Mouse (Mus musculus): ENCODE data around the gene Usp49. TPM values are rescaled to one million over a fixed set of nuclear protein-coding genes. Genes with fewer than 3 reads are reported as not detected.
"Not testable (repeated sequence)": the region's sequence is repeated elsewhere in the genome, so short reads cannot be mapped to it uniquely, and the experiment has no call there.

Usp49 gene
- total and polyA plus RNA-seq, 2 experiments, result 2.1 to 2.2 TPM

DNA sequence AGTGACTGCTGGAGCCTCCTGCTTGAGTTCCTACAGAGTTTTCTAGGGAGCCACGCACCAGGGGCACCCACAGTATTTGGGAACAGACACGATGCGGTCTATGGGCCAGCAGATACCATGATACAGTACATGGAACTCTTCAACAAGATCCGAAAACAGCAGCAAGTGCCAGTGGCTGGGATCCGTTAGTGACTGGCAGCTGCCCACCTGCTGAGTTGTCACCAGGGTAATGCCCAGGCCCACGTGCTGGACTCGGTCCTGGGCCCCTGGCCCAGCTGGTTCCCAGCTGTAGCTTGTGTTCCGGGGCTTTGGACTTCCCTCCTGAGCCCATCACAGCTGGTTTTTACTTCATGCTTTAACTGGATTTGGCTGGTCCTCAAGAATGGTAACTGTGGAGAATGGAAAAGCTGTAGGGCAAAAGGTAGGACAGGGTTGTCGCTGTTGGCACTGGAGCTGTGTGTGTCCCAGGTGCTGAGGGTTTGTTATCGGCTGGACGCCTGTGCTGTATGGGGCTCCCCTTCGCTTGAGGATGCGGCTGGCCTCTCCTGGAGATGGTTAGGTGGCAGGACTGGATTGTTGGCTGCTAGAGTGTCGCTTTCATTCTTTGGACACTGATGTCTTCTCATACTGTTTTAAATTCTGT lies 7.5 kb upstream of the Usp49 start:
- Histone ChIP-seq H3K79me2 (ENCODE audit: control insufficient read depth, insufficient read depth, low read length) (0 out of 2 replicates have a peak, but pooled peaks cover 10% of the 10 kb centered on the region), H3K4me3 (ENCODE audit: insufficient read depth, low read depth, low read length) (no peak overlapping the region), H3K4me1 (ENCODE audit: control insufficient read depth, insufficient read depth, low read length) (peaks cover 4% of the 10 kb centered on the region), H3K27me3 (ENCODE audit: control insufficient read depth, insufficient read depth, low read length) (no peaks in the 10 kb centered on the region), H3K27ac (replicated peaks; ENCODE audit: insufficient read depth, low read depth, low read length) (no peak overlapping the region), H3K9ac (ENCODE audit: low read depth, low read length) (no peak overlapping the region), H3K36me3 (ENCODE audit: control insufficient read depth, insufficient read depth, low read length) (peaks cover 27% of the 10 kb centered on the region)
- TF ChIP-seq CTCF (IDR thresholded peaks at IDR 0.05; ENCODE audit: low read depth, low read length) (no peak), POLR2A (IDR thresholded peaks at IDR 0.05; ENCODE audit: extremely low read depth, insufficient read depth, low read length) (no peak)
- 97% methylated on average over 14 of the region's 14 CpGs for WGBS
- no peak for DNase-seq (ENCODE audit: extremely low read depth, low read depth, low spot score)

DNA sequence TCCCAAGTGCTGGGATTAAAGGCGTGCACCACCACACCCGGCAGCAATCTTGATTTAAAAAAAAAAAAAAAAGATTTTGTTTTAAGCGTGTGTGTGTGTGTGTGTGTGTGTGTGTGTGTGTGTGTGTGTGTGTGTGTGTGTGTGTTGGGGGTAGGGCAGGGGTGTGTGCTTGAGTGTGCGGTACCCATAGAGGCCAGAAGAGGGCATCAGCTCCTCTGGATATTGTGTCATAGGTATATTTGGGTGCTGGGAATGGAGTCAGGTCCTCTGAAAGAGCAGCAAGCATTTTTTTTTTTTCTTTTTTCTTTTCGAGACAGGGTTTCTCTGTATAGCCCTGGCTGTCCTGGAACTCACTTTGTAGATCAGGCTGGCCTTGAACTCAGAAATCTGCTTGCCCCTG lies 5.9 kb upstream of the Usp49 start:
- H3K4me1 ChIP-seq (ENCODE audit: control insufficient read depth, insufficient read depth, low read length); H3K27me3 ChIP-seq (ENCODE audit: control insufficient read depth, insufficient read depth, low read length); H3K4me3 ChIP-seq (ENCODE audit: insufficient read depth, low read depth, low read length); H3K27ac ChIP-seq (replicated peaks; ENCODE audit: insufficient read depth, low read depth, low read length); H3K9ac ChIP-seq (ENCODE audit: low read depth, low read length); H3K79me2 ChIP-seq (ENCODE audit: control insufficient read depth, insufficient read depth, low read length); DNase-seq (ENCODE audit: extremely low read depth, low read depth, low spot score): not testable (repeated sequence)
- 95% methylated on average over 4 of the region's 5 CpGs for WGBS
- peaks cover 23% of the 10 kb centered on the region for H3K36me3 ChIP-seq (ENCODE audit: control insufficient read depth, insufficient read depth, low read length)

DNA sequence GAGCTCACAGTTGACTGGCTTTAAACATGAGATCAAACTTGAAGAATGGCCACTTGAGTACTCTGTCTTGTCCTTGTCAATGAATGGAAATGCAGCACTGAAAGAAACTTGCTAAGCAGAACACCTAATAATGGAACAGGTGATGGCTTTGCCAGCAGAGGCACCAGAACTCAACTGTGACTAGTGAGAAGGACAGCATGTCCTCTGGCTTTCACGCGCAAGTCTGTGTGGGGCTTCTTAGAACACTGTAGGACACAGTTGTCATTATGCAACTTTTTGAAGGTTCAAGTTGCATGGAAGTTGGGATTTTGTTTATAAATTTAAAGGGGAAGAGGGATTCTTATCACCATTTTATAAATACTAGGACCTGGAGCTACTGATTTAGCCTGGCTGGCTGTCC lies 5.4 kb upstream of the Usp49 start:
- Histone ChIP-seq H3K27me3 (ENCODE audit: control insufficient read depth, insufficient read depth, low read length) (no peaks in the 10 kb centered on the region), H3K36me3 (ENCODE audit: control insufficient read depth, insufficient read depth, low read length) (peaks cover 19% of the 10 kb centered on the region), H3K27ac (replicated peaks; ENCODE audit: insufficient read depth, low read depth, low read length) (no peak overlapping the region), H3K79me2 (ENCODE audit: control insufficient read depth, insufficient read depth, low read length) (0 out of 2 replicates have a peak, but pooled peaks cover 3% of the 10 kb centered on the region), H3K4me1 (ENCODE audit: control insufficient read depth, insufficient read depth, low read length) (peaks cover 7% of the 10 kb centered on the region), H3K9ac (ENCODE audit: low read depth, low read length) (no peak overlapping the region), H3K4me3 (ENCODE audit: insufficient read depth, low read depth, low read length) (no peak overlapping the region)
- TF ChIP-seq CTCF (IDR thresholded peaks at IDR 0.05; ENCODE audit: low read depth, low read length), result no peak
- no peak for TF ChIP-seq POLR2A (IDR thresholded peaks at IDR 0.05; ENCODE audit: extremely low read depth, insufficient read depth, low read length)
- 93% methylated on average over 2 of the region's 2 CpGs for WGBS
- DNase-seq (ENCODE audit: extremely low read depth, low read depth, low spot score), result no peak

DNA sequence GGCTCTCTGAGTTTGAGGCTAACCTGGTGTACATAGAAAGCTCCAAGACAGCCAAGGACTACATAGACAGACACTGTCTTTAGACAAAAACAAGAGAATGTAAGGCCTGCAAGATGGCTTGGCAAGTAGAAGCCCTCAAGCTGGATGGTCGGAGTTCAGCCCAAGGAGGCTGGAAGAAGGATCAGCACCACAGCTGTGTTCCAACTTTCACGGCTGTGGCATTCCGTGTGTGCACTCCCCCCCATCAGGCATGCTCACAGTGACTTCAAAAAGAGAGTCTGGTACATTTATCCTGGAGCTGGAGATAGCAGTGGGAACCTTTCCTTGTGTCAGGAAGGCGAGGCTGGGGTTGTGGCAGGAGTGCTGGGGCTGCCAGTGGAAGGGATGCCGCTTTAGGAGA lies 4.5 kb upstream of the Usp49 start:
- H3K27me3 ChIP-seq (ENCODE audit: control insufficient read depth, insufficient read depth, low read length), result no peaks in the 10 kb centered on the region
- no peak overlapping the region for H3K4me3 ChIP-seq (ENCODE audit: insufficient read depth, low read depth, low read length)
- no peak for DNase-seq (ENCODE audit: extremely low read depth, low read depth, low spot score)
- no peak overlapping the region for H3K9ac ChIP-seq (ENCODE audit: low read depth, low read length)
- peaks cover 16% of the 10 kb centered on the region for H3K36me3 ChIP-seq (ENCODE audit: control insufficient read depth, insufficient read depth, low read length)
- WGBS, result 93% methylated on average over 5 of the region's 5 CpGs
- peaks cover 7% of the 10 kb centered on the region for H3K4me1 ChIP-seq (ENCODE audit: control insufficient read depth, insufficient read depth, low read length)
- H3K79me2 ChIP-seq (ENCODE audit: control insufficient read depth, insufficient read depth, low read length), result 0 out of 2 replicates have a peak, but pooled peaks cover 3% of the 10 kb centered on the region
- no peak for TF ChIP-seq POLR2A (IDR thresholded peaks at IDR 0.05; ENCODE audit: extremely low read depth, insufficient read depth, low read length)
- no peak for TF ChIP-seq CTCF (IDR thresholded peaks at IDR 0.05; ENCODE audit: low read depth, low read length)
- no peak overlapping the region for H3K27ac ChIP-seq (replicated peaks; ENCODE audit: insufficient read depth, low read depth, low read length)

DNA sequence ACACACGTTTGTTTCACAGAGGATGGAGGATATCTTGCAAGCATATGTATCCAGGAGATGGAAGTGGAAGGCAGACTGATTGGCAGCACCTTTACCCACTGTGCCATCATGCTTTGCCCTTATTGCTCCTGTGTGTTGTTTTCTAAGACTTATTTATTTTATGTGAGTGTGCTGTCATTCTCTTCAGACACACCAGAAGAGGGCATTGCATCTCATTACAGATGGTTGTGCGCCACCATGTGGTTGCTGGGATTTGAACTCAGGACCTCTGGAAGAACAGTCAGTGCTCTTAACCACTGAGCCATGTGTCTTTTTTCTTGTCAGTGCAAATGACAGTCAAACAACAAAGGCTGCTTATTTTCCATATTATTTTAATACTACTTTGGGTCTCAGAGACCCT lies 2.7 kb upstream of the Usp49 start:
- Histone ChIP-seq H3K27ac (replicated peaks; ENCODE audit: insufficient read depth, low read depth, low read length) (no peak overlapping the region; the same call in 1 of the 2 replicates), H3K79me2 (ENCODE audit: control insufficient read depth, insufficient read depth, low read length) (peaks cover 7% of the 10 kb centered on the region; the same call in 1 of the 2 replicates), H3K9ac (ENCODE audit: low read depth, low read length) (no peak overlapping the region), H3K4me1 (ENCODE audit: control insufficient read depth, insufficient read depth, low read length) (peaks cover 7% of the 10 kb centered on the region), H3K4me3 (ENCODE audit: insufficient read depth, low read depth, low read length) (0 out of 2 replicates have a peak overlapping the region, but pooled peaks have one; percentile 97), H3K36me3 (ENCODE audit: control insufficient read depth, insufficient read depth, low read length) (peaks cover 16% of the 10 kb centered on the region; the same call in 1 of the 2 replicates), H3K27me3 (ENCODE audit: control insufficient read depth, insufficient read depth, low read length) (no peaks in the 10 kb centered on the region)
- no peak for DNase-seq (ENCODE audit: extremely low read depth, low read depth, low spot score)
- 69% methylated on average over 2 of the region's 2 CpGs for WGBS
- no peak for TF ChIP-seq POLR2A (IDR thresholded peaks at IDR 0.05; ENCODE audit: extremely low read depth, insufficient read depth, low read length)
- no peak for TF ChIP-seq CTCF (IDR thresholded peaks at IDR 0.05; ENCODE audit: low read depth, low read length)
